Mouse (Mus musculus) heart, adult 2 months (tissue): Measurements from ENCODE around the gene Clec3b. TPM values are rescaled to one million over a fixed set of nuclear protein-coding genes. Genes with fewer than 3 reads are reported as not detected.

Source experiments
- DNase-seq, 2 experiments: peaks; one replicate each; pipeline ENCODE4 v3.0.0; 2021
- H3K27ac ChIP-seq: fragments of 200-600 bp; 2 replicates; pipeline ENCODE4 v1.8.1; 2022
- H3K27me3 ChIP-seq: fragments of 200-500 bp; 2 replicates; pipeline ENCODE4 v1.6.1; 2012; ENCODE audit warnings: mild to moderate bottlenecking, low read length, inconsistent platforms, mixed read lengths; ENCODE audit not compliant: control insufficient read depth, insufficient read depth
- H3K36me3 ChIP-seq: fragments of 200-500 bp; 2 replicates; pipeline ENCODE4 v1.6.1; 2012; ENCODE audit warnings: low read length, inconsistent platforms; ENCODE audit not compliant: control insufficient read depth, insufficient read depth
- H3K4me1 ChIP-seq: fragments of 200-500 bp; 2 replicates; pipeline ENCODE4 v1.6.1; 2011; ENCODE audit warnings: low read length; ENCODE audit not compliant: control insufficient read depth, insufficient read depth
- H3K4me3 ChIP-seq: fragments of 200-600 bp; 2 replicates; pipeline ENCODE4 v1.8.1; 2022
- H3K79me2 ChIP-seq: fragments of 200-500 bp; replicated peaks from 2 replicates; pipeline ENCODE4 v1.6.1; 2012; ENCODE audit warnings: mild to moderate bottlenecking, inconsistent platforms, low read length, moderate library complexity, mixed read lengths; ENCODE audit not compliant: control insufficient read depth, insufficient read depth
- H3K9ac ChIP-seq: fragments of 200-500 bp; 2 replicates; pipeline ENCODE4 v1.6.1; 2012; ENCODE audit warnings: low read depth, mild to moderate bottlenecking, control low read depth, inconsistent platforms, low read length, mixed read lengths
- CTCF ChIP-seq: fragments of 200-600 bp; IDR thresholded peaks from 2 replicates; pipeline ENCODE4 v1.8.1; 2022; ENCODE audit warnings: antibody characterized with exemption, mild to moderate bottlenecking, moderate library complexity
- EP300 ChIP-seq: fragments of 200-500 bp; IDR thresholded peaks from 2 replicates; pipeline ENCODE4 v1.6.1; 2011; ENCODE audit warnings: low read depth, low read length, control low read depth; ENCODE audit not compliant: insufficient read depth
- POLR2A ChIP-seq: fragments of 200-500 bp; IDR thresholded peaks from 2 replicates; pipeline ENCODE4 v1.6.1; 2011; ENCODE audit warnings: mild to moderate bottlenecking, low read depth, low read length, control low read depth; ENCODE audit not compliant: insufficient read depth
- WGBS: fragments of 180-500 bp; shearing (Covaris S2); methylation state at CpG from one replicate; pipeline ENCODE4 v1.1.7; 2018; 5-methylcytosine and 5-hydroxymethylcytosine counted together
- intact Hi-C: fragments of 180-260 bp; cut with DNase I; formaldehyde crosslinking; loops from one replicate; pipeline ENCODE4 v1.15.1; 2025
- polyA plus RNA-seq: library from polyadenylated mRNA; depleted of rRNA; stranded (reverse); fragments of >200 nt; gene quantifications from 2 replicates; pipeline ENCODE4 v1.2.3, GENCODE M21; 2012
- total RNA-seq, 2 experiments: library from RNA; stranded (reverse); gene quantifications; 2 replicates each; pipeline ENCODE4 v1.2.3; 2021

Gene Clec3b
- total and polyA plus RNA-seq, 3 experiments, result 47.0 to 71.1 (median 62.3) TPM

- H3K36me3 ChIP-seq, result no peaks in the 10 kb centered on the region; the same call in 1 of the 2 replicates
- intact Hi-C loops, result loop anchor here (2.0 kb wide), 1 partner anchor 35 kb away; no protein-coding TSS in a partner anchor
- no peak overlapping the region for H3K4me3 ChIP-seq
- H3K9ac ChIP-seq, result no peak overlapping the region
- peak overlapping the region; percentile 8; the same call in 1 of the 2 replicates for H3K27ac ChIP-seq
- 87% methylated on average over 6 of the region's 6 CpGs for WGBS
- no peaks in the 10 kb centered on the region for H3K27me3 ChIP-seq
- DNase-seq, result peak in 1 of 2 experiments; percentile 28
- TF ChIP-seq CTCF, result peak; percentile 91
- TF ChIP-seq EP300, result no peak
- no peaks in the 10 kb centered on the region; the same call in 1 of the 2 replicates for H3K4me1 ChIP-seq
- no peaks in the 10 kb centered on the region for H3K79me2 ChIP-seq
These were observed 27.0 kb upstream of the Clec3b start for GRCm38 (mm10) chr9:123123571-123124412.

DNA sequence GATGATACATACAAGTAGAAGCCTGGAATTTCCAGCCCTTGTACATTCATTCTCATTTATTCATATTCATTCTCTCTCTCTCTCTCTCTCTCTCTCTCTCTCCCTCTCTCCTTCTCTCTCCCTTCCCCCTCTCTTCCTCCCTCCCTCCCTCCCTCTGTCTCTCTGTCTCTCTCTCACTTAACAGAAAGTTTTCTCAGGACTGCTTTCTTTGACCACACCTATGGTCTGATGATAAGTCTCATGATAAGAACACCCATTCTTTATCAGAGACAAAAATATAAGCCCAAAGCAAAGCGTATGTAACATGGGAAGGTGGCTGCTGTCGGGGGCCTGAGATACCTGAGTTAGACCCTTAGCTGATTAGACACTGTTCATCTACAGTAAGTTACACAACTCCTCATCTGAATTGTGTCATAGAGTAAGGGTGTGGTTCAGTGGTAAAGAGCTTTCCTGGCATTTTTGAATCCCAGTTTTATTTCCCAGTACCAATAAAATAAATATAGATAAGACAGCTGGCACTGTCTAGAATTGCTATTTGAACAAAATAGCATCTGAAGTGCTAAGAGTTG is 26.2 kb upstream of the Clec3b start:
- intact Hi-C loops, result no loop called here
- no peaks in the 10 kb centered on the region for H3K27me3 ChIP-seq
- TF ChIP-seq EP300 (no peak), POLR2A (no peak), CTCF (no peak)
- WGBS, result 86% methylated on average over 2 of the region's 2 CpGs
- H3K79me2 ChIP-seq, result no peaks in the 10 kb centered on the region
- H3K4me3 ChIP-seq, result no peak overlapping the region
- no peak overlapping the region for H3K27ac ChIP-seq
- no peaks in the 10 kb centered on the region; the same call in 1 of the 2 replicates for H3K4me1 ChIP-seq
- no peak overlapping the region for H3K9ac ChIP-seq
- no peak for DNase-seq
- H3K36me3 ChIP-seq, result no peaks in the 10 kb centered on the region; the same call in 1 of the 2 replicates

- Histone ChIP-seq H3K4me1 (no peaks in the 10 kb centered on the region; the same call in 1 of the 2 replicates), H3K36me3 (no peaks in the 10 kb centered on the region), H3K27ac (no peak overlapping the region), H3K4me3 (no peak overlapping the region), H3K79me2 (no peaks in the 10 kb centered on the region), H3K9ac (no peak overlapping the region), H3K27me3 (no peaks in the 10 kb centered on the region)
- 94% methylated on average over 6 of the region's 6 CpGs for WGBS
- TF ChIP-seq CTCF (no peak), POLR2A (no peak), EP300 (no peak)
- DNase-seq, result no peak
- intact Hi-C loops, result no loop called here
These were observed 23.1 kb upstream of the Clec3b start for GRCm38 (mm10) chr9:123127663-123128062.

GRCm38 (mm10) chr9:123132994-123133393 is 17.8 kb upstream of the Clec3b start:
- Histone ChIP-seq H3K4me3 (no peak overlapping the region), H3K79me2 (no peaks in the 10 kb centered on the region), H3K9ac (no peak overlapping the region), H3K27me3 (no peaks in the 10 kb centered on the region), H3K4me1 (peaks cover 4% of the 10 kb centered on the region), H3K27ac (no peak overlapping the region), H3K36me3 (no peaks in the 10 kb centered on the region)
- no peak for DNase-seq
- intact Hi-C loops, result no loop called here
- no peak for TF ChIP-seq CTCF
- TF ChIP-seq EP300, result no peak
- no peak for TF ChIP-seq POLR2A
- WGBS, result 94% methylated on average over 3 of the region's 3 CpGs

DNA sequence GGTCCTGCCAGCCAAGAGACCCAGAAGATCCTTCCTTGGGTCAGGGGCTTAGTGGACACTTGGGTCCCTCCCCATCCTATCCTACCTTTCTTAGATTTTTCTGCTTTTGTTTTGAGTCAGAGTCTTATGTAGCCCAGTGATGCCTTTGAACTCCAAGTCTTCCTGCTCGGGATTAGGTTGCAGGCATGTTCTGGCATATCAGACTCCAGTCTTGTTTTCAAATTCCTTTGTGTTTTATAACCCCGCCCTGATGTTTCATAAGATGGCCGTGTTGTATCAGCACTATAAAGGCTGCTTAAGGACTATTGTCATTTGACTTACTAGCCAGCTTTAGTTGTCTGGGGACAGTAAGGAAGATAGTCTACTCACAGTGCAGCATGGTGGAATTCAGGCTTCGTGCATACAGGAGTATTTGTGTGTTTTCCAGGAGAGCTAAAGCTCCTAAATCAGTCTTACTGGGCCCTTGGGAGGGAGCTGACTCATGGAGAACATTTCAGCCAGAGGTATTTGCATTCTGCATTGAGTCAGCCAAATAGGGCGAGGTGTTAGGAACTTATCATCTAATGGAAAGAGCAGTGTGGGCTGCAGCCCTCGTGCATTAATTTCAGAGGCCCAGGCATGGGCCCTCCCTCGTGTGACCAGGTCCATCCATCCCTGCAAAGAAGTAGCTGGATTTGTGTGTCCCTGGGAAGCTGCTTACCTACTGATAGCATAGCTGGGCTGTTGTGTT is 13.6 kb upstream of the Clec3b start:
- WGBS, result 48% methylated on average over 7 of the region's 7 CpGs
- no peak overlapping the region for H3K4me3 ChIP-seq

More for the DNA sequence above, 13.6 kb upstream of the Clec3b start:
- H3K9ac ChIP-seq, result no peak overlapping the region
- no peaks in the 10 kb centered on the region for H3K27me3 ChIP-seq
- peaks cover 20% of the 10 kb centered on the region for H3K4me1 ChIP-seq
- intact Hi-C loops, result no loop called here
- no peaks in the 10 kb centered on the region for H3K79me2 ChIP-seq
- TF ChIP-seq POLR2A, result no peak
- TF ChIP-seq EP300, result no peak
- no peak for TF ChIP-seq CTCF
- peak overlapping the region; percentile 36; the same call in 1 of the 2 replicates for H3K27ac ChIP-seq
- DNase-seq, result peak in 1 of 2 experiments; percentile 49
- H3K36me3 ChIP-seq, result peaks cover 5% of the 10 kb centered on the region; the same call in 1 of the 2 replicates
